ENCODE assay signal across 22 mouse cellular contexts in the genomic region with DNA sequence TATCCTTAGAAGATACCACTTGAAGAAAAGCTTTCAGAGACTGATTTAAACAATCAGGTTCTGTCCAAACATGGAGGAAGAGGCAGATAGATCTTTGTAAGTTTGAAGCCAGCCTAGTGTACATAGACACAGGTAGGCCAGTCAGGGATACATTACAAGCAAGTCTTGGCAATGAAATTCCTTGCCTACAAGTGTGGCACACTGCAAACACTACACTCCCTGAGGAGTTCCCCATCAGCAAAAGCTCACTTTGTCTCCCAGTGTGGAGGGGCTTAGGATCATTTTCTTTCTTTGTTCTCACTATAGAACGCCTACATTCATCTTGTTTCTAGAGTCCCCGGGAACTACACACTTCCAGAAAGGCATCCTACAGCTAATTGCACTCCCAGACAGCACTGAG.
"Had no signal": no experiment of that assay in that cellular context is flagged by ENCODE, and none has a peak within 500 bp of the region (broad histone marks: within the 10 kb centered on the region; RNA-seq: fewer than 3 reads in every experiment).

No protein-coding gene starts in this region.

- DNase-seq: gastrocnemius, postnatal 14 days; gastrocnemius, postnatal 36 days; heart, adult 18-20 months; heart, postnatal 10 days; kidney, adult 11 months; kidney, adult 2 months; kidney, adult 9 months; kidney, postnatal 14 days; kidney, postnatal 36 days; layer of hippocampus, adult 9-11 months; layer of hippocampus, postnatal 36 days; left cerebral cortex, postnatal 4 days had no signal

- H3K27me3 ChIP-seq: heart, embryonic 12.5 days; hindbrain, embryonic 15.5 days; kidney, embryonic 15.5 days; limb, embryonic 13.5 days; limb, embryonic 15.5 days had no signal

- H3K36me3 ChIP-seq: heart, embryonic 10.5 days; heart, embryonic 12.5 days; hindbrain, embryonic 13.5 days; hindbrain, embryonic 15.5 days; kidney, embryonic 15.5 days; limb, embryonic 13.5 days; limb, embryonic 15.5 days had no signal

- H3K27ac ChIP-seq: heart, embryonic 10.5 days; hindbrain, embryonic 13.5 days; hindbrain, embryonic 15.5 days; hindbrain, postnatal 0 days; kidney, embryonic 15.5 days; kidney, postnatal 0 days; limb, embryonic 13.5 days; limb, embryonic 15.5 days had no signal

- H3K9me3 ChIP-seq: heart, embryonic 10.5 days; heart, embryonic 12.5 days; hindbrain, embryonic 13.5 days; hindbrain, embryonic 15.5 days; kidney, embryonic 15.5 days; limb, embryonic 13.5 days; limb, embryonic 15.5 days had no signal

- H3K9ac ChIP-seq: heart, embryonic 12.5 days; hindbrain, embryonic 13.5 days; hindbrain, embryonic 15.5 days; kidney, embryonic 15.5 days; limb, embryonic 13.5 days; limb, embryonic 15.5 days had no signal

- ATAC-seq: hindbrain, postnatal 0 days; intestine, embryonic 16.5 days had no signal

- H3K4me2 ChIP-seq: heart, embryonic 12.5 days; hindbrain, embryonic 13.5 days; hindbrain, embryonic 15.5 days; kidney, embryonic 15.5 days; limb, embryonic 13.5 days; limb, embryonic 15.5 days had no signal

- H3K4me3 ChIP-seq: heart, embryonic 10.5 days; heart, embryonic 12.5 days; hindbrain, embryonic 13.5 days; hindbrain, embryonic 15.5 days; kidney, embryonic 15.5 days; limb, embryonic 13.5 days; limb, embryonic 15.5 days had no signal

- H3K4me1 ChIP-seq: heart, embryonic 10.5 days; heart, embryonic 12.5 days; hindbrain, embryonic 15.5 days; kidney, embryonic 15.5 days; limb, embryonic 13.5 days; limb, embryonic 15.5 days had no signal
